In the genomic region with DNA sequence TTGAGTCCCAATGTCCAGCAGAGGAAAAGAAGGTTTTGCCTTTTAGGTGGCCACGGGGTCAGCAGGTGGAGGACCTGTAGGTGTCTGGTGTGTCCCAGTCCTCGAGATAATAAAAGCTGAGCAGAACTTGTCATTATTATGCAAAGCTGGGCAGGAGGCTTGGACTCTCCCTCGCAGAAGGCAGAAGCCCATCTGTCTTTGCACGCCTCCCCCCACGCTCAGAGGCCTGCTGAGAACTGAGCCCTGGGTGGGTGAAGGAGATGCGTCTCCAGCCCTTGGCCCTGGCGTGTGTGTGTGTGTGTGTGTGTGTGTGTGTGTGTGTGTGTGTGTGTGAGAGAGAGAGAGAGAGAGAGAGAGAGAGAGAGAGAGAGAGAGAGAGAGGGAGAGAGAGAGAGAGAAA, we compare ENCODE assay signal across 8 mouse cellular contexts. TPM values are rescaled to one million over a fixed set of nuclear protein-coding genes. Genes with fewer than 3 reads are reported as not detected.
DNase-seq lines count a peak whose midpoint lies in the region; ATAC-seq lines count a peak whose summit lies in the region.

No protein-coding gene starts in this region.

- H3K4me1 ChIP-seq in kidney, embryonic 14.5 days (ENCODE audit: control insufficient read depth, insufficient read depth, low read length) = peaks cover 8% of the 10 kb centered on the region; the same call in 1 of the 2 replicates

- no peak overlapping the region for H3K4me3 ChIP-seq in kidney, embryonic 14.5 days (ENCODE audit: low read length)

- no peak overlapping the region for H3K9ac ChIP-seq in kidney, embryonic 14.5 days (ENCODE audit: low read depth, low read length)

- peak overlapping the region; percentile 100; the same call in 1 of the 2 replicates for H3K4me2 ChIP-seq in kidney, embryonic 14.5 days (replicated peaks; ENCODE audit: low read depth, low read length)

- WGBS in kidney, embryonic 14.5 days = 11% methylated on average over 7 of the region's 7 CpGs

- peaks cover 30% of the 10 kb centered on the region for H3K27me3 ChIP-seq in kidney, embryonic 14.5 days (ENCODE audit: control insufficient read depth, insufficient read depth, low read length)

- no peak for DNase-seq in kidney, adult 8-10 months
- DNase-seq in embryo, embryonic 10 days (ENCODE audit: low spot score) = peak; percentile 34
- peak; percentile 61 for DNase-seq in layer of hippocampus, adult 9-11 months
- DNase-seq in retina, embryonic 14.5 days (ENCODE audit: low spot score) = peak; percentile 44
- DNase-seq in urinary bladder, adult 2 months (ENCODE audit: low spot score) = no peak
- no peak for DNase-seq in yolk sac, embryonic 10.5 days (ENCODE audit: low spot score)
- DNase-seq in ovary, postnatal 14 days (ENCODE audit: low spot score) = no peak

- H3K36me3 ChIP-seq in kidney, embryonic 14.5 days (ENCODE audit: control insufficient read depth, insufficient read depth, low read length) = no peaks in the 10 kb centered on the region

- H3K9me3 ChIP-seq in kidney, embryonic 14.5 days (ENCODE audit: control insufficient read depth, low read length) = no peaks in the 10 kb centered on the region

- no peak for ATAC-seq in kidney, embryonic 14.5 days (ENCODE audit: low FRiP score, low TSS enrichment)

- no peak overlapping the region for H3K27ac ChIP-seq in kidney, embryonic 14.5 days (ENCODE audit: low read depth, low read length)

RNA-seq across cellular contexts. Expression of a gene that starts 0.7 kb away (rescaled TPM):
- 0.04 and 0.14 TPM in 2 replicates for polyA plus RNA-seq in kidney, embryonic 14.5 days (2014; fragmentation: Nextera tagmentation; extraction: Ambion mirVana)
- 0.13 and 0.17 TPM in 2 replicates for polyA plus RNA-seq in urinary bladder, adult 2 months (2012; rRNA removed)

Comparison
In these comparisons a context has a peak if more than half of its experiments do, and no peak if none do; other contexts are left out.
1. DNase-seq: peak in embryo, embryonic 10 days (single experiment), layer of hippocampus, adult 9-11 months (single experiment) and retina, embryonic 14.5 days (single experiment); none in kidney, adult 8-10 months (0 of 2), urinary bladder, adult 2 months (single experiment), yolk sac, embryonic 10.5 days (single experiment) and ovary, postnatal 14 days (single experiment).